Mouse (Mus musculus) limb, embryonic 13.5 days (tissue): ENCODE measurements around the gene Ipo9. TPM values are rescaled to one million over a fixed set of nuclear protein-coding genes. Genes with fewer than 3 reads are reported as not detected.

ENCODE experiments used
- ATAC-seq: fragments of 200-750 bp; cut with Nextera tagmentation; 2 replicates; pipeline ENCODE4 v1.8.0; 2017; ENCODE audit warnings: low read depth, moderate number of reproducible peaks, moderate TSS enrichment; ENCODE audit not compliant: low FRiP score
- H3K27ac ChIP-seq: fragments of 300-500 bp; sonication (generic); 2 replicates; pipeline ENCODE4 v1.5.1; 2015; ENCODE audit warnings: inconsistent platforms, mild to moderate bottlenecking, moderate library complexity
- H3K27me3 ChIP-seq: fragments of 300-500 bp; sonication (generic); 2 replicates; pipeline ENCODE4 v1.6.1; 2015; ENCODE audit warnings: mild to moderate bottlenecking, inconsistent platforms
- H3K36me3 ChIP-seq: fragments of 300-500 bp; sonication (generic); 2 replicates; pipeline ENCODE4 v1.6.1; 2015; ENCODE audit warnings: inconsistent platforms, mild to moderate bottlenecking, moderate library complexity
- H3K4me1 ChIP-seq: fragments of 300-500 bp; sonication (generic); 2 replicates; pipeline ENCODE4 v1.6.1; 2015; ENCODE audit warnings: inconsistent platforms
- H3K4me2 ChIP-seq: fragments of 300-500 bp; sonication (generic); replicated peaks from 2 replicates; pipeline ENCODE4 v1.6.1; 2015; ENCODE audit warnings: inconsistent platforms, mild to moderate bottlenecking, moderate library complexity
- H3K4me3 ChIP-seq: fragments of 300-500 bp; sonication (generic); 2 replicates; pipeline ENCODE4 v1.5.1; 2015; ENCODE audit warnings: moderate library complexity, mild to moderate bottlenecking, inconsistent platforms
- H3K9ac ChIP-seq: fragments of 300-500 bp; sonication (generic); 2 replicates; pipeline ENCODE4 v1.6.1; 2015; ENCODE audit warnings: mild to moderate bottlenecking, inconsistent platforms
- H3K9me3 ChIP-seq: fragments of 300-500 bp; sonication (generic); 2 replicates; pipeline ENCODE4 v1.6.1; 2016; ENCODE audit warnings: inconsistent platforms
- WGBS: fragments of 180-500 bp; shearing (Covaris S2); methylation state at CpG from one replicate; pipeline ENCODE4 v1.1.7; 2015; 5-methylcytosine and 5-hydroxymethylcytosine counted together
- microRNA-seq: library from miRNA; unstranded; fragments of <30 nt; microRNA quantifications from one replicate; pipeline ENCODE4, GENCODE M21; 2016
- polyA plus RNA-seq: library from polyadenylated mRNA; unstranded; fragments of >200 nt; fragmentation: Nextera tagmentation; extraction: Ambion mirVana; gene quantifications from 2 replicates; pipeline ENCODE4 v1.2.1, GENCODE M21; 2015

Ipo9 gene
- polyA plus RNA-seq, 1 experiment from 2014 or later = 156 TPM

DNA sequence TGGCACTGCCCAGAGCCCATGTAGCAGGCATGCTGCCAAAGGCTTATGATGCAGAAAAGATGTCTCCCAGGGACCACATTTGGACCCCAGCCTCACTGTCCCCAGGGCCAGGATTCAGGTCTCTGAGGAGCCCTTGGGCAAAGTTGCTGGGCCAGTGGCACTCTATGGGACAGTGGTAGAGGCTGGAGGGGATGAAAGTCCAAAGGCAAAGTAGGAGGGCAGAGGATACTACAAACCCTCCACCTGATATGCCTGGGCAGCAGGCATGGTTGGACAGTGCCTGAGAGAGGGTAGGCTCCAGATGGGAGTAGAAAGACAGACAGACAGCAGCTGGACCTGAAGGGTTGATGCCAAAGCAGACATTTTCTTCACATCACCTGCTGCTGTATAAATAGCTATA is 63.9 kb downstream of the Ipo9 start:
- Histone ChIP-seq H3K27ac (no peak overlapping the region), H3K4me1 (peaks cover 12% of the 10 kb centered on the region), H3K9ac (no peak overlapping the region), H3K4me2 (no peak overlapping the region), H3K4me3 (no peak overlapping the region), H3K9me3 (peaks cover 4% of the 10 kb centered on the region; the same call in 1 of the 2 replicates), H3K27me3 (no peaks in the 10 kb centered on the region), H3K36me3 (no peaks in the 10 kb centered on the region)
- no peak for ATAC-seq

DNA sequence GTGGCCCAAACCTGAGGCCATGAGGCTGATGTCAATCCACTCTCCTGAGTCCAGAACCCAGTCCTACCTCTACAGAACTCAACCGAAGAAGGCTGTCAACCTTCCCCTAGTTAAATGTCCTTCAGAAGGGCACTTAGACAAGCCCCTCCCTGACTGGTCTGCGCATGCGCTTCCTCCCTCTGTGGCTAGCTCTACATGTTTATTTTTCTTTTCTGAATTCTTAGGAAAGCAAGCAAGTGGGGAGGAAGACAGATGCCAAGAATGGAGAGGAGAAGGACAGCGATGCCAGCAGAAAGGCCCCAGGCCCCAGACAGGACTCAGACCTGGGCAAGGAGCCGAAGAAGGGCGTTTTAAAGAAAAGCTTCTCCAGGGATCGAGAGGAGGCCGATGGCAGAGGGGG is 66.9 kb downstream of the Ipo9 start:
- Histone ChIP-seq H3K9me3 (peaks cover 4% of the 10 kb centered on the region; the same call in 1 of the 2 replicates), H3K9ac (no peak overlapping the region), H3K27ac (no peak overlapping the region), H3K4me1 (peaks cover 3% of the 10 kb centered on the region; the same call in 1 of the 2 replicates), H3K36me3 (no peaks in the 10 kb centered on the region), H3K4me3 (no peak overlapping the region), H3K4me2 (no peak overlapping the region), H3K27me3 (no peaks in the 10 kb centered on the region)
- ATAC-seq = no peak
- WGBS = 89% methylated on average over 8 of the region's 8 CpGs

DNA sequence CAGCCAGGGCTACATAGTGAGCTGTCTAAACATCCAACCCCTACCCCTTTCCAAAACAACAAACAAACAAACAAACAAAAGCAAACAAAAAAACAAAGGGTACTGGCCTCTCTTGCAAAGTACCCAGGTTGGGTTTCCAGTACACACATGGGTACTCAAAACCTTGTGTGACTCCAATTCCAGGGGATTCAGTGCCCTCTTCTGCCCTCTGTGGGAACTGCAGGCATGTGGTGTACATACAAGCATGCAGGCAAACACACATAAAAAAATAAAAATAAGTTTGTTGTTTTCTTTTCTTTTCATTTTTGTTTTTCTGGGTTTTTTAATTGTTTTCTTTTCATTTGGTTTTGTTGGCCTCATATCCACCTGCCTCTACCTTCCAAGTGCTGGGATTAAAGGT is 68.2 kb downstream of the Ipo9 start:
- Histone ChIP-seq H3K4me3 (no peak overlapping the region), H3K27ac (no peak overlapping the region), H3K9ac (no peak overlapping the region), H3K4me1 (no peaks in the 10 kb centered on the region), H3K4me2 (no peak overlapping the region), H3K36me3 (no peaks in the 10 kb centered on the region), H3K9me3 (peaks cover 4% of the 10 kb centered on the region; the same call in 1 of the 2 replicates), H3K27me3 (no peaks in the 10 kb centered on the region)
- ATAC-seq = no peak

DNA sequence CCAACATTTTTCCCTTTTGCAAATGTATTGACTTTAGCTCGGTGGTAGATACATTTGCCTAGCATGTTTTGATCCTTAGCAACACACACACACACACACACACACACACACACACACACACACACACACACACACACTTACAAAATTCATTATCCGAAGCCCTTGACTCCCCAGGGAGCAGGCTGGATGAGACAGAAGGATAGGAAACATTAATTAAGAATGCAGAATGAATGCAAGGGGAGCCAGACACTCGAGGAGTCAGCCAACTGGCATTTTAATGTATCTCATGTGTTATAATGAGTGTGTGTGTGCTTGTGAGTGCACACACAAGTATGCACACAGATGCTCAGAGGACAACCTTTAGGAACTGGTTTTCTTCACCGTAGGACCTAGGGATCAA is 68.8 kb downstream of the Ipo9 start:
- H3K4me1 ChIP-seq = no peaks in the 10 kb centered on the region
- no peak overlapping the region for H3K4me2 ChIP-seq
- H3K9ac ChIP-seq = no peak overlapping the region
- H3K27me3 ChIP-seq = no peaks in the 10 kb centered on the region
- H3K9me3 ChIP-seq = peaks cover 4% of the 10 kb centered on the region; the same call in 1 of the 2 replicates
- no peak overlapping the region for H3K4me3 ChIP-seq
- H3K27ac ChIP-seq = no peak overlapping the region
- WGBS = 78% methylated on average over 4 of the region's 4 CpGs
- no peaks in the 10 kb centered on the region for H3K36me3 ChIP-seq
- ATAC-seq = no peak

DNA sequence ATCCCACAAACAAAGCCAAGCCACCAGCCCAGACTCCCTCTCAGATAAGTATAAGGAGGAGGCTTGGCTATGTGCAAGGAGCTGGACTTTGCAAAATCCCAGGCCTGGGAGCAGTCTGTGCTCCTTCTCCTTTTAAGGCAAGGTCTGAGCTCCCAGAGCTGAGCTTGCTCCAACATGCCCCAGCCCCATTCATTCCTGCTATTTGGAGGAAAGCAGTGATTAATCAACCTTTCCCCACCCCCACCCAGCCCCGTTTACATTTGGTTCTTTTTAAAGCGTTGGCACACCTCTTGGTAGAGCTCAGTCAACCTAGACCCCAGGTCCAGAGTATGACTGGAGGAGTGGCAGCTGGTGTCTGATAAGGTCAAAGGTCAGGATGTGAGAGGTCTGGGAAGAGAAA is 71.2 kb downstream of the Ipo9 start:
- H3K4me2 ChIP-seq = no peak overlapping the region
- no peak overlapping the region for H3K4me3 ChIP-seq
- H3K36me3 ChIP-seq = no peaks in the 10 kb centered on the region
- H3K27me3 ChIP-seq = no peaks in the 10 kb centered on the region
- WGBS = 22% methylated on average over 2 of the region's 2 CpGs
- no peak overlapping the region for H3K27ac ChIP-seq
- H3K9ac ChIP-seq = no peak overlapping the region
- no peaks in the 10 kb centered on the region for H3K4me1 ChIP-seq
- peaks cover 4% of the 10 kb centered on the region; the same call in 1 of the 2 replicates for H3K9me3 ChIP-seq
- no peak for ATAC-seq

DNA sequence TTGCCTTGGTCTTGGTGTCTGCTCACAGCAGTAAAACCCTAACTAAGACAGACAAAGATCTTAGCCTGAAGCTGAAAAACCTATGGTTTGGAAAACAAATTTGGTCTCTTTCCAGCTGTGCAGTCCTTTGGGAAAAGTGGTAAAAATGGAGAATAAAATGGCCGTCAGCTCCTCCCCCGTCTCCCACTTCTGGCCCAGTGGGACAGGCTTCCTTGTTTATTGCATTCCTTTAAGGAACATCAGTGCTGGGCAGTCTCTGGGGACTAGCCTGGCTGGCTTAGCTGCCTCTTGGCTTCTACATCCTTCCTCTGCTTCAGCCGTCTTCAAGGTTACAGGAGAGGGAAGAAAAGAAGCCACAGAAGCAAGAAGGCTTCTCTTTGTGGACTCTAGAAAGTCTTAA is 78.3 kb downstream of the Ipo9 start:
- H3K4me2 ChIP-seq = no peak overlapping the region
- ATAC-seq = no peak
- 52% methylated on average over 3 of the region's 3 CpGs for WGBS
- no peaks in the 10 kb centered on the region for H3K9me3 ChIP-seq
- no peak overlapping the region for H3K4me3 ChIP-seq
- no peaks in the 10 kb centered on the region for H3K36me3 ChIP-seq
- H3K9ac ChIP-seq = no peak overlapping the region
- H3K4me1 ChIP-seq = peaks cover 4% of the 10 kb centered on the region; the same call in 1 of the 2 replicates
- H3K27ac ChIP-seq = no peak overlapping the region
- no peaks in the 10 kb centered on the region for H3K27me3 ChIP-seq

DNA sequence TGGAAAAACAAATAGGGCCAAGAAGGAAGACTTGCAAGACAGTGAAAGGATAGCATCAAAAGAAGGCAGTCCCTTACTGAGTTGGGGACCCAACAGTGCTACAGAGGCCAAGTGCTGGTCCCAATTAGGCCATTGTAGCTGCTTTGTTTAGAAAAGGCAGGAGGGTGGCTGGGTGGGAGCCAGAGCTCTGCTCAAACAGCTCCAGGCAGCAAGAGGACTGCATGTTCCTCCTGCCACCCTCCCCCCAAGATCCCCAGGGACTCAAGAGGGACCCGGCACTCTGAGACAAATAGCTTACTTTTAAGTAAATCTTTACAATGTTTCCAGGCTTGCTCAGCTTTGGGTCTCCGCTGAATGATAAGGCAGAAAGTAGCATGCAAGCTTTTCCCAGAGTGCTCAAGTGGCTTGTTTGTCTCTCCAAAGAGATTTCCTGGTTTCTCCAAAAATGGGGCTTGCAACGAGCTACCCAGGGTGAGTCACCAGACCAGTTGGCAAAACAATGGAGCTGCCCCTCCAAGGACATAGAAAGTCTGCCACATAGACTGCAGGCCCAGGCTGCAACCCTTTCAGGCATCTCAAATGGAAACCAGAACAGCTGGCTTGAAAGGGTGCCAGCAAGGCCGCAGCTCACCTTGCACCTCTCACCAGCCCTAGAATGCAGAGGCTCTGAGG is 82.7 kb downstream of the Ipo9 start:
- Histone ChIP-seq H3K4me1 (peaks cover 4% of the 10 kb centered on the region; the same call in 1 of the 2 replicates), H3K4me2 (no peak overlapping the region), H3K36me3 (no peaks in the 10 kb centered on the region), H3K27me3 (no peaks in the 10 kb centered on the region), H3K9me3 (no peaks in the 10 kb centered on the region), H3K4me3 (no peak overlapping the region), H3K27ac (no peak overlapping the region), H3K9ac (no peak overlapping the region)
- no peak for ATAC-seq
- 55% methylated on average over 4 of the region's 4 CpGs for WGBS

DNA sequence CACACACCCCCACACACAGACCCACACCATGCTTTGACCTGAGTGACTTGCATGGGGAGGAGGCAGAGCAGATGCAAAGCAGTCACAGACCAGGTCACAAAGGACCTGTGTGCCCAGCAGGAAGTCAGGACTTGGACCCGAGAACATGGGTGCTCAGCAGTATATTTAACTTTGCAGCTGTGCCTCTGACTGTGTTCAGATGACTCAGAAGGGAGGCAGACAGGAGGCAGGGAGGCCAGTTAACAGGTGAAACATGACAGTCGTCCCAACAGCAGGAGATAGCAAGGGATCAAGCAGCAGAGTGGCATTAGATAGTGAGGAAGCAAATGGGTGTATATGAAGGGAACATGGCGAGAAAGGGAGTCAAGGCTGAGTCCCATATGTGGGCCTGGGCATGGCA is 83.4 kb downstream of the Ipo9 start:
- Histone ChIP-seq H3K36me3 (no peaks in the 10 kb centered on the region), H3K9me3 (no peaks in the 10 kb centered on the region), H3K27ac (no peak overlapping the region), H3K9ac (no peak overlapping the region), H3K27me3 (no peaks in the 10 kb centered on the region), H3K4me2 (no peak overlapping the region), H3K4me1 (peaks cover 4% of the 10 kb centered on the region; the same call in 1 of the 2 replicates), H3K4me3 (no peak overlapping the region)
- WGBS = 71% methylated on average over 3 of the region's 3 CpGs
- ATAC-seq = no peak

DNA sequence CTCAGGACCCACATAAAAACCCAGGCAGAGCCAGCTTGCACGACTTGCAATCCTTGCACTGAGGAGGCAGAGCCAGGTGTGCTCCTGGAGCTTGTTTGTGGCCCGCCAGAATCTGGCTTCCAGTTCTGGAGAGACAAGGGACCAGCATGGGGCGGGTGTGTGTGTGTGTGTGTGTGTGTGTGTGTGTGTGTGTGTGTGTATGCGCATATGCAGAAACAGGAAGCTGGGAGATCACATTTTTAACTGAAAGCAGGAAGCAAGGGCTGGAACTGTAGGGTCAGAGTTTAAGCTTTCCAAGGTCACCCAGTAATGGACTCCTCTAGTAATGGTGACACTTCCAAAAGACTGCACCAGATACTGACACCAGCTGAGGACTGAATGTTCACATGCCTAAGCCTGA is 86.3 kb downstream of the Ipo9 start:
- Histone ChIP-seq H3K36me3 (no peaks in the 10 kb centered on the region), H3K27me3 (no peaks in the 10 kb centered on the region), H3K9ac (no peak overlapping the region), H3K27ac (no peak overlapping the region), H3K4me3 (no peak overlapping the region), H3K9me3 (no peaks in the 10 kb centered on the region), H3K4me2 (no peak overlapping the region), H3K4me1 (peaks cover 4% of the 10 kb centered on the region; the same call in 1 of the 2 replicates)
- ATAC-seq = no peak
- WGBS = 60% methylated on average over 4 of the region's 4 CpGs

DNA sequence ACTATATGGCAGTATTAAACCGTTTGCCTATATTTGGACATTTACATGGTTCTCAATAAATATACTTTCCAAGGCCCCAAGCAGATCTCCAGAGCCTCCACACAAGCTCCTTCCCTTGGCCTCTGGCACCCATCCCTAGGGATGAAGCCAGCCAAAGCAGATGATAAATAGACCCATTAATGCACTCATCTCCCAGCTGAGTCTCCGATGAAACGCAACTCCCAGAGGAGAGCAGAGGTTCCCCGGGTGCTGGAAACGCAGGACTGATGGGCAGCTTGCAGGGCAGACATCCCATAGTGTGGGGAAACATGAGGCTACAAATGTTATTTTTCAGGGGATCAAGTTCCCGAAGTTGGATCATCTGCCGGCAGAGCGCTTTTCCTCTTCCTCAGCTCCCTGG is 88.4 kb downstream of the Ipo9 start:
- H3K9me3 ChIP-seq = no peaks in the 10 kb centered on the region
- H3K27me3 ChIP-seq = no peaks in the 10 kb centered on the region
- no peaks in the 10 kb centered on the region for H3K4me1 ChIP-seq
- H3K9ac ChIP-seq = no peak overlapping the region
- no peak overlapping the region for H3K4me2 ChIP-seq
- H3K27ac ChIP-seq = no peak overlapping the region
- WGBS = 79% methylated on average over 8 of the region's 8 CpGs
- no peak overlapping the region for H3K4me3 ChIP-seq
- ATAC-seq = no peak
- H3K36me3 ChIP-seq = no peaks in the 10 kb centered on the region

Small RNA genes within 50 kb of the gene (microRNA-seq; reads per million reads assigned to microRNA genes)
- 1.2 reads per million for gene Mir1231

Other genes starting within 250 kb of the Ipo9 start
- gene Elf3, start 171.9 kb downstream of the Ipo9 start, polyA plus RNA-seq = 3.4 and 4.2 TPM in 2 replicates
- gene Rnpep, start 146.4 kb downstream of the Ipo9 start, polyA plus RNA-seq = 93.3 and 95.3 TPM in 2 replicates
- gene Timm17a, start 116.7 kb downstream of the Ipo9 start, polyA plus RNA-seq = 183 and 185 TPM in 2 replicates
- 0.37 and 0.54 TPM in 2 replicates for gene Lmod1, start 105.7 kb downstream of the Ipo9 start, polyA plus RNA-seq
- gene Shisa4, start 55.3 kb downstream of the Ipo9 start, polyA plus RNA-seq = 39.4 and 39.9 TPM in 2 replicates
- gene Nav1, start 176.8 kb upstream of the Ipo9 start, polyA plus RNA-seq = 12.8 and 15.0 TPM in 2 replicates